Mouse (Mus musculus) ovary, postnatal 10 days (tissue): ENCODE data around the gene Hnrnpul1.
A peak's percentile ranks its signal among the peaks of the same experiment; 100 is the strongest.

Experiments
- DNase-seq: peaks from one replicate; pipeline ENCODE4 v3.0.0; 2022; ENCODE audit warnings: low spot score

The Hnrnpul1 gene

GRCm38 (mm10) chr7:25719761-25720610, 34.6 kb downstream of the Hnrnpul1 start:
- peak; percentile 63 for DNase-seq

DNA sequence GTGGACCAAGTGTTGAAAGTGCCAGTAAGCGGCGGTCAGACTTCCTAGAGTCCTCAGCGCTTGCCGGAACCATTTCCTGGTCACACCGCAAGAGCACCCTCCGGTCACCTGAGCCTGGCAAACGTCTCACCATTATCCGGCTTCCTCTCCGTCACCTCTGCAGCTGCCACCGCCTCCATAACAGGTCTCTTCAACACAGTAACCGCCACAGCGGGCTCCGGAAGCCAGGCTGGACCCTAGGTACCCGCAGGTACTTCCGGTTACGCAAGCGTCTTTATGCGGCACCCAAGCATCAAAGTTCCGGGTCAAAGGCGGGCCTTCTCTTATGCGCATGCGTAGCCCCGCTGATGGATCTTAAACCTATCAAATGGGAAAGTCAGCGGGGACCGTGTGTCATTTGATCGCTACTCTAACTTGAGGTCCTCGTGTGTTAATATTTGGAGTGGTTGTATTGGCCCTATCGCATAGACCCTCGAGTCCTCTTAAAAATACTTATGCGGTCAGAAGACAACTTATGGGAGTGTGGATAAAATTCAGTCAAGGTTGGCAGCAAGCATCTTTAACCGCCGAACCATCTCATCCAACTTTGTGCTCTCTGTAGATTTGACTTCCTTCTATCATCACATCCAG, 35.7 kb downstream of the Hnrnpul1 start, which contains the start of gene Ccdc97:
TSS of gene Ccdc97 (minus strand) at position 301 of the 630 bp plus-strand sequence.
- peak; percentile 84 for DNase-seq

DNA sequence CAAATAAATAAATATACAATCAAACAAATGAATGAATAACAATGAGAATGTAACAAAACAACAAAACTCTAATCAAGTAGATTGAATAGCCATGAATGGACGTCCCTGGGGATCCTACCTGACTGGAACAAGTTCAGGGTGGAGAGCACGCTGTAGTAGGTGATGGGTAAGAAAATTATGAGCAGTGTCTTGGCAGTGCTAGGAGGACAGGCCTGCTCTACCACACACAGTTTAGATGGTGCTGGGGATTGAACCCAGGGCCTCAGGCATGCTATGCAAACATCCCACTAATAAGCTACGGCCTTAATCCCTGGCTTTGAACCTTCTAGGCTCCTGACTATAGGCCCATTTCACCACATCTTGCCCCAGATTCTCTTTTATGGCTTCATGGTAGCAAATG, 37.1 kb downstream of the Hnrnpul1 start:
- DNase-seq = no peak

GRCm38 (mm10) chr7:25715731-25716271, 38.8 kb downstream of the Hnrnpul1 start:
- no peak for DNase-seq

DNA sequence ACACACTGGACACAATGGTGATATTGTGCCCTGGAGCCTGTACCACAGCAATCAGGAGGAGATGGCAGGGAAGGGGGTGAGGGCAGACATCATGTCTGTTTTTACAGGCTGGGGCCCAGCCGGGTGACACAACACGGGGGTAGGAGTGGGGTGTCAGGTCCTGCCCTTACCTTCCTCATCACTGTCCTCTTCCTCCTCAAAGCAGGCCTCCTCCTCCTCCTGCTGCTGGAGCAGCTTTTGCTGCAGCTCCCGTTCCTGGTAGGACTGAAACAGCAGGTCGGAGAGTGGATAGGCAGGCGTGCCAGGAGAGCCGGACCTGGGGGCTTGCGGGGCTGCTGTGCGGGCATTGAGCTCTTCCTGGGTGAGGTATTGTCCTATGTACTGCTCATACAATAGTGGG, 40.0 kb downstream of the Hnrnpul1 start:
- no peak for DNase-seq

DNA sequence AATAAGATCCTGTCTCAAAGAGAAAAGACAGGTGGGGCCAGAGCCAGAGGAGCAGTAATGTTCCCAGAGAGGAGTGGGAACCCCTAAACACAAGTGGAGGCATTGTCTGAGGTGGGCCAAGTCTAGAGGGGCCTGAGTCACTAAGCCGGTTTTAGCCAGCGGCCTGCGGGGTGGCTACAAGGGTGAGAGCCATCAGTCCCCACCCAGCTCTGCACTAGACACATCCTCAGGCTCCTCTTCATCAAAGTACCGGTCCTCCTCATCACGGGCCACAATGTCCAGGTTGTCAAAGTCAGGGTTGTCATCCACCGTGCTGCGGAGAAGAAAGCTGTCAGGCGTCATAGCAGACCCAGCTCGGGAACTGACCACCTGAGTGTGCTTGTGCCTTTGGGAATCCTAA, 41.8 kb downstream of the Hnrnpul1 start:
- no peak for DNase-seq

DNA sequence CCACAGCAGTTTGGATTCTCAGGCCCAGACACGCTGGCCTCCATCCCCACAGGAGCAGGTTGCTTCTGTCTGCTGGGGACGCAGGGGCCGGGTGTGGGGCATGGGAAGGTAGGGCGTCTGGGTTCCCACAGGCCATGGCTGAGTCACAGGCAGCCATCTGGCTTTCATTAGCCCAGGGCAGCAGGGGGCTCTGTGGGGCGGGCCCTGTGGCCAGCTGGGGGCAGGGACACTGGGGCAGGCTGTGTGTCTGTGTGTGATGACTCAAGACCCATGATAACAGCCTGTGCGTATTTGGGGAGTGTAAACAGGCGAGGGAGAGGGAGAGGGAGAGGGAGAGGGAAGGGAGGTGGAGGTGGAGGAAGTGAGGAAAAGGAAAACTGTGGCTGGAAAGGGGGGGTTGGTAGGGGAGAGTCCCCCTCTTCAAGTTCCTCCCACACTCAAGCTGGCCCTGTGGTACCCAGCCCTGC, 42.8 kb downstream of the Hnrnpul1 start:
- DNase-seq = no peak

DNA sequence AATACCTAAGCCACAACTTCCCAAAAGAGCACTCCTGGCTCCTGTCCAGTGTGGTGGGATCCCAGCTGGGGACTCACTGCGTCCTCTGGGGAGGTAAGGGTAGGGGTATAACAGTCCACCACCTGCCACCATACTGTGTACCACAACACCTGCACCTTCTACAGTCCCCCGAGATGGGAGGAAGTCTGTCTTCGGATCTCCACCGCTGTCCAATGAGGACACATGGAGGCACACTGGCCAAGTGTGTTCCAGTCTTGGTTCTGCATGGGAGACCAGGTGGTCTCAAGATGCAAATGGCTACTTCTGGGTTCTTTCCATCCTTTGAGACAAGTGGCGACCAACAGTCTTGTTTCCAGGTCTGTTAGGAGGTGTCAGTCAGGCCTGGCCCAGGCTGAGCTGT, 43.4 kb downstream of the Hnrnpul1 start:
- no peak for DNase-seq

GRCm38 (mm10) chr7:25710519-25711130, 43.9 kb downstream of the Hnrnpul1 start:
- no peak for DNase-seq

- DNase-seq = no peak
These were observed 44.6 kb downstream of the Hnrnpul1 start for GRCm38 (mm10) chr7:25709961-25710360.

DNA sequence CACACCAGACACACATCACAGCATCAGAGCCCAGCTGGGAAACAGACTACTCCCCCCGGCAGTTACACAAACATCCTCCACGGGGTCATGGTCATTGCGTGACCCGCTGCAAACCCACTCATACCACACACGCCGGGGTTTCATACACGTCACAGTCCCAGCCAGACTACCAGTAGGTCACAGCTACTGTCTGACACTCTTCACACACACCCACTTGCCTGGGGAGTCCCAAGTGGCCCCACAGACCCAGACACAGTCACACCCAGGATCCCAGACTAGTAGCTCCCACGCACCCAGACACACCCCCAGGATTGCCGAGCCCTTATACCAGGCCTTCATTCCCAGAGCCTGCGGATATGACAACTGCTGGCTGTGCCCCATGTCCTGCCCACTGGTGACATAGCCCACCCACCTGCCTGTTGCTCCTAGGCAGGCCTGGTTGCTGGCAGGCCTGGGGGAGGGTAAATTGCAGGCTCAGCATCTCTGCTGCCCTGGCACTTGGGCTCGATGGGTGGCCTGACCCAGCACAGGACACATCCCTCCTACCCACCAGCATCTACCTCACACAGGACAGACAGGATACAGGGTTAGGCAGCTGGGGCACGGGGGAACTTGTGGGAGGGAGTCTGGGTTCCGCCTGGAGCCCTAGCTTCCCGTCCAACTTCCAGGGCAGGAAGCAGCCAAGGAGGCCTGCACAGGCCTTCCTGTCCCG, 46.8 kb downstream of the Hnrnpul1 start:
- DNase-seq = no peak

GRCm38 (mm10) chr7:25706578-25707170, 47.9 kb downstream of the Hnrnpul1 start:
- no peak for DNase-seq

- DNase-seq = no peak
These were observed 48.7 kb downstream of the Hnrnpul1 start for GRCm38 (mm10) chr7:25705801-25706251.

DNA sequence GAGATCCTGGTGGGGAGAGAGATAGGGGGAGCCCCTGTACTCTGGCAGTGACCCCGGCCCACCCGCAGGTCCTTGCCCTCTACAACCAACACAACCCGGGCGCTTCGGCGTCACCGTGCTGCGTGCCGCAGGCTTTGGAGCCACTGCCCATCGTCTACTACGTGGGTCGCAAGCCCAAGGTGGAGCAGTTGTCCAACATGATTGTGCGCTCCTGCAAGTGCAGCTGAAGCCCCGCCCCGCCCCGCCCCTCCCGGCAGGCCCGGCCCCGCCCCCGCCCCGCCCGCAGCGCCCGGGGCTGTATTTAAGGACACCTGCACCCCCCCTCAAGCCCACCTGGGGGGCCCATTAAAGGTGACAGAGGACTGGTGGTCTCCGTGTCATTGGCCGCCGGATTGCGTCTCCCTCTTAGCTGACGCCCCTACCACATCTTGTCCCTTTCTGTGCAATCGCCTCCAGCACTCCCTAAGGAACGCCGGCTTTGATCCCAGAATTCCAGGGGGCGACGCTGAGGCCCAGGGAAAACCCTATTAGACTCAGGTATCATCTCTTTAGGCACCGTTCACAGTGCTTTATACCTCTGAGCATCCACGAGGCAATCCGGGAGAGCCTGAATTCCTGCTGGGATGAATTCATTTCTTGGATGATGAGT, 49.7 kb downstream of the Hnrnpul1 start:
- DNase-seq = no peak

DNA sequence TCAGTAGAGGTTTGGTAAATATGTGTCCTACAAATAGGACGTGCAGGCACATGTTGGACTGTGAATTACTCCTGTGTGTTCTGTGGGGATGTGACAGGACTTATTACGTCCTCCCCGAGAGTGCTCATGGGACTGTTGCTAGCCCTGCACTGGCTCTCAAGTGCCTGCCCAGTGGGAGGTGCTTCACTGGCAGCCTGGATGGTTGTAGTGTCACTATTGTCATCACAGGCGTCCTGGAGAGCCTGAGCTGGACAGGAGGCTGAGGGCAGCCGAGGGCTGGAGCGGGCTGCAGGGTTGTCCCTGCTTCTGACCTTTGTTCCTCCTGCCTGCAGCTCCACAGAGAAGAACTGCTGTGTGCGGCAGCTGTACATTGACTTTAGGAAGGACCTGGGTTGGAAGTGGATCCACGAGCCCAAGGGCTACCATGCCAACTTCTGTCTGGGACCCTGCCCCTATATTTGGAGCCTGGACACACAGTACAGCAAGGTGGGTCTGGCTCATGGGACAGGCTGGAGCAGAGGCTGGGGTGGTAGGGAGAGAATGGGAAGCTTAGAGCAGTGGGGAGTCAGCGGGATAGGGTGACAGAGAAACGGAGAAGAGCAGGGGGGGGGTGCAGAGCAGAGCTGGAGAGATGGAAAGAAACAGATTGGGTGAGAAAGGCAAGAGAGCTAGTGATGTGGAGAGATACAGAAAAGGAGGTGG, 50.6 kb downstream of the Hnrnpul1 start:
- no peak for DNase-seq

- DNase-seq = no peak
These were observed 52.2 kb downstream of the Hnrnpul1 start for GRCm38 (mm10) chr7:25702350-25702749.

- no peak for DNase-seq
These were observed 53.8 kb downstream of the Hnrnpul1 start for GRCm38 (mm10) chr7:25700732-25701131.

DNA sequence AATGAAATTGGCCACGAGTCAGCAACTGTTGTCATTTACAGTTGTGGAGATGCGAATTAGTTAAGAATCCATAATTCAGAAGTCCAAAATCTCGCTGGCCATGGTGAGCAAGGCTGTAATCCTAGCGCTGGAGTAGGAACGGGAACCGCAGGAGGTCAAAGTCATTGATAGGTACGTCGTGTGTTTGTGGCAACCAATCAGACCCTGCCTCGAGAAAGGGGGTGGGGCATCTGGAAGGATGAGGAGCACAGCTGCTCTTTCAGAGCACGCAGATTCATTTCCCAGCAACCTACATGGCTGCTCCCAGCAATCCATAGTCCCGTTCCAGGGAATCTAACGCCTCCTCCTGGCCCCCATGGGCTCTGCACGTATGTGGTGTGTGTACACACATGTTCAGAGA, 54.7 kb downstream of the Hnrnpul1 start:
- no peak for DNase-seq

DNA sequence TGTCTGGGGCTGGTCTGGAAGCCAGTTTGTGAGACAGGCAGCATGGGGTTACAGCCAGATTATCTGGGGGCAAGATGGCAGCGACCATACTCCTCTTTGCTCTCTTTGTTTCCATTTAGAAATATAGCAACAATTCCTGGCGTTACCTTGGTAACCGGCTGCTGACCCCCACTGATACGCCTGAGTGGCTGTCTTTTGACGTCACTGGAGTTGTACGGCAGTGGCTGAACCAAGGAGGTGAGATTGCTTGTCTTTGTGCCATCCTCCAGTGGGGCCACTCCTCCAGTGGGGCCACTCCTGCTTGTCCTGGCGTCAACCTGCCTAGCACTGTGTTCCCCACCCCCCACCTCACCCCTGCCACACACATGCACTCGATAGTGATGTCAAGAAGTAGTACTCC, 60.5 kb downstream of the Hnrnpul1 start:
- no peak for DNase-seq

- DNase-seq = no peak
These were observed 64.5 kb downstream of the Hnrnpul1 start for GRCm38 (mm10) chr7:25690051-25690450.
